Mouse (Mus musculus) ES-Bruce4 (cell line): ENCODE measurements around the gene Bola2. TPM values are rescaled to one million over a fixed set of nuclear protein-coding genes. Genes with fewer than 3 reads are reported as not detected.

Experiments
- H3K27ac ChIP-seq: 2 replicates; pipeline ENCODE4 v1.5.1; 2012; ENCODE audit warnings: low read length, inconsistent platforms; ENCODE audit not compliant: insufficient read depth
- H3K27me3 ChIP-seq: 2 replicates; pipeline ENCODE4 v1.6.1; 2012; ENCODE audit warnings: mild to moderate bottlenecking, low read length, inconsistent platforms; ENCODE audit not compliant: control insufficient read depth, poor library complexity, insufficient read depth, severe bottlenecking
- H3K36me3 ChIP-seq: 2 replicates; pipeline ENCODE4 v1.6.1; 2012; ENCODE audit warnings: inconsistent platforms, mild to moderate bottlenecking, low read length, moderate library complexity; ENCODE audit not compliant: control insufficient read depth, poor library complexity, insufficient read depth, severe bottlenecking
- H3K4me1 ChIP-seq: one replicate; pipeline ENCODE4 v1.8.1; 2011; ENCODE audit warnings: low read length; ENCODE audit not compliant: control insufficient read depth, insufficient read depth
- H3K4me3 ChIP-seq: 2 replicates; pipeline ENCODE4 v1.5.1; 2011; ENCODE audit warnings: low read depth, mild to moderate bottlenecking, low read length
- H3K9ac ChIP-seq: 2 replicates; pipeline ENCODE4 v1.6.1; 2012; ENCODE audit warnings: low read depth, mild to moderate bottlenecking, inconsistent platforms; ENCODE audit not compliant: poor library complexity, severe bottlenecking
- H3K9me3 ChIP-seq: replicated peaks from 2 replicates; pipeline ENCODE4 v1.6.1; 2012; ENCODE audit warnings: mild to moderate bottlenecking, low read length, inconsistent platforms; ENCODE audit not compliant: control insufficient read depth, poor library complexity, insufficient read depth, severe bottlenecking
- CTCF ChIP-seq: IDR thresholded peaks from one replicate; pipeline ENCODE4 v1.8.1; 2011; ENCODE audit warnings: low read depth, low read length
- EP300 ChIP-seq: IDR thresholded peaks from 2 replicates; pipeline ENCODE4 v1.6.1; 2011; ENCODE audit warnings: low read depth, low read length; ENCODE audit not compliant: insufficient read depth
- POLR2A ChIP-seq: IDR thresholded peaks from one replicate; pipeline ENCODE4 v1.8.1; 2011; ENCODE audit warnings: low read length; ENCODE audit not compliant: insufficient read depth
- polyA plus RNA-seq: library from polyadenylated mRNA; stranded (reverse); fragments of >200 nt; gene quantifications from 2 replicates; pipeline ENCODE4 v1.2.4, GENCODE M21; 2011; ENCODE audit warnings: low read depth; ENCODE audit not compliant: missing spikeins, insufficient read depth, insufficient read length

Bola2 gene
- polyA plus RNA-seq, 1 experiment, result 76.0 TPM

DNA sequence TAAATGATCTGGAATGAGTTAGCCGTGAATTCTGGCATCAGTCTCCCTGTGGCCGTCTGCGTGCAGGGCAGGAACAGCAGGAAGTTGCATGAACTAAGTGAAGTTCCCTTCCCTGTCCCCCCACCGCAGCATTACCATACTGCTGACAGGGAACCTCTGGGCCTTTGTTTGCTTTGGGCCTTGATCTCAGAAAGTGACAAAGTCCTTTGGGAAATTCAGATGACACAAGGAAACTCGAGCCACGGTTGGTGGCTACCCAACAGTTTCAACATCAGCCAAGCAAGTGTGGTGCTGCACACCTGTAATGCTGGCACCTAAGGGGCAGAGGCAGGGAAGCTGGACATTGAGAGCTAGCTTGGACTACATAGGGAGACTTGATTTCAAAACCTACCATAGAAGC is 51.6 kb downstream of the Bola2 start:
- no peak overlapping the region for H3K9ac ChIP-seq
- no peak overlapping the region for H3K27ac ChIP-seq
- H3K4me3 ChIP-seq, result no peak overlapping the region
- no peak for TF ChIP-seq EP300
- no peak for TF ChIP-seq POLR2A
- no peak for TF ChIP-seq CTCF
- no peaks in the 10 kb centered on the region for H3K27me3 ChIP-seq
- no peaks in the 10 kb centered on the region for H3K4me1 ChIP-seq
- H3K36me3 ChIP-seq, result no peaks in the 10 kb centered on the region
- H3K9me3 ChIP-seq, result no peaks in the 10 kb centered on the region

DNA sequence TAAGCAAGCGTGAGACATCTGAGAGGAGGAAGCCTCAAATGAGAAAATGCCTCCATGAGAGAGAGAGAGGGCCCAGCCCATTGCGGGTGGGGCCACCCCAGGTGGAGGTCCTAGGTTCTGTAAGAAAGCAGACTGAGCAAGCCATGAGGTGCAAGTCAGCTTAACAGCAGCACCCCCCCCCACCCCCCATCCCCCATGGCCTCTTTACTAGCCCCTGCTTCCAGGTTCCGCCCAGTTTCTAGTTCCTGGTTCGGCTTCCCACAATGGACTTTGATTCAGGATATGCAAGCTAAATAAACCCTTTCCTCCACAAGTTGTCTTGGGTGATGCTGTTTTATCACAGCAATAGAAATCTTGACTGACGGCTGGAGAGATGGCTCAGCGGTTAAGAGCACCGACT is 53.6 kb downstream of the Bola2 start:
- no peak for TF ChIP-seq POLR2A
- no peak for TF ChIP-seq EP300
- TF ChIP-seq CTCF, result no peak
- H3K9me3 ChIP-seq, result no peaks in the 10 kb centered on the region
- H3K4me1 ChIP-seq, result no peaks in the 10 kb centered on the region
- no peak overlapping the region for H3K27ac ChIP-seq
- no peaks in the 10 kb centered on the region for H3K27me3 ChIP-seq
- H3K36me3 ChIP-seq, result no peaks in the 10 kb centered on the region
- H3K4me3 ChIP-seq, result no peak overlapping the region
- H3K9ac ChIP-seq, result no peak overlapping the region

Other genes with a start within 250 kb of the Bola2 start
- 0.40 and 0.53 TPM in 2 replicates for gene Atp2a1, start 232.3 kb upstream of the Bola2 start, polyA plus RNA-seq
- 41.8 and 43.8 TPM in 2 replicates for gene Sh2b1, start 220.0 kb upstream of the Bola2 start, polyA plus RNA-seq
- gene Tufm, start 208.0 kb upstream of the Bola2 start, polyA plus RNA-seq, result 100 and 102 TPM in 2 replicates
- 160 and 172 TPM in 2 replicates for gene Atxn2l, start 192.0 kb upstream of the Bola2 start, polyA plus RNA-seq
- 348 and 363 TPM in 2 replicates for gene Eif3c, start 129.0 kb upstream of the Bola2 start, polyA plus RNA-seq
- 2.0 and 2.4 TPM in 2 replicates for gene Apobr, start 110.5 kb upstream of the Bola2 start, polyA plus RNA-seq
- 44.9 and 52.5 TPM in 2 replicates for gene Cln3, start 109.6 kb upstream of the Bola2 start, polyA plus RNA-seq
- not detected in 2 replicates for gene Il27, start 100.5 kb upstream of the Bola2 start, polyA plus RNA-seq
- gene Nupr1, start 64.5 kb upstream of the Bola2 start, polyA plus RNA-seq, result 13.6 and 14.1 TPM in 2 replicates
- gene Sgf29, start 46.1 kb upstream of the Bola2 start, polyA plus RNA-seq, result 42.7 and 54.0 TPM in 2 replicates
- gene Sult1a1, start 19.0 kb upstream of the Bola2 start, polyA plus RNA-seq, result not detected in 2 replicates
- gene Slx1b, start 383 bp downstream of the Bola2 start, polyA plus RNA-seq, result 16.6 and 17.4 TPM in 2 replicates
- 4.9 and 5.9 TPM in 2 replicates for gene Coro1a, start 12.4 kb downstream of the Bola2 start, polyA plus RNA-seq
- gene Mapk3, start 64.2 kb downstream of the Bola2 start, polyA plus RNA-seq, result 102 and 121 TPM in 2 replicates
- gene Gdpd3, start 70.9 kb downstream of the Bola2 start, polyA plus RNA-seq, result 1.8 and 3.6 TPM in 2 replicates
- 56.8 and 62.1 TPM in 2 replicates for gene Ypel3, start 81.6 kb downstream of the Bola2 start, polyA plus RNA-seq
- gene Tbx6, start 86.1 kb downstream of the Bola2 start, polyA plus RNA-seq, result 1.7 TPM in 2 replicates
- gene Ppp4c, start 97.1 kb downstream of the Bola2 start, polyA plus RNA-seq, result 111 and 127 TPM in 2 replicates
- 2.7 and 4.2 TPM in 2 replicates for gene Fam57b, start 102.3 kb downstream of the Bola2 start, polyA plus RNA-seq
- gene 4930451I11Rik, start 136.2 kb downstream of the Bola2 start, polyA plus RNA-seq, result not detected in 2 replicates
- gene Doc2a, start 152.0 kb downstream of the Bola2 start, polyA plus RNA-seq, result 3.2 and 3.3 TPM in 2 replicates
- 116 and 120 TPM in 2 replicates for gene Hirip3, start 166.6 kb downstream of the Bola2 start, polyA plus RNA-seq
- 104 and 118 TPM in 2 replicates for gene Ino80e, start 167.0 kb downstream of the Bola2 start, polyA plus RNA-seq
- 37.9 and 41.0 TPM in 2 replicates for gene Taok2, start 189.3 kb downstream of the Bola2 start, polyA plus RNA-seq
- 16.3 and 17.2 TPM in 2 replicates for gene Tmem219, start 227.5 kb downstream of the Bola2 start, polyA plus RNA-seq
- gene Kctd13, start 233.5 kb downstream of the Bola2 start, polyA plus RNA-seq, result 25.5 and 26.8 TPM in 2 replicates